23 mouse cellular contexts compared by ENCODE assay signal in the genomic region with DNA sequence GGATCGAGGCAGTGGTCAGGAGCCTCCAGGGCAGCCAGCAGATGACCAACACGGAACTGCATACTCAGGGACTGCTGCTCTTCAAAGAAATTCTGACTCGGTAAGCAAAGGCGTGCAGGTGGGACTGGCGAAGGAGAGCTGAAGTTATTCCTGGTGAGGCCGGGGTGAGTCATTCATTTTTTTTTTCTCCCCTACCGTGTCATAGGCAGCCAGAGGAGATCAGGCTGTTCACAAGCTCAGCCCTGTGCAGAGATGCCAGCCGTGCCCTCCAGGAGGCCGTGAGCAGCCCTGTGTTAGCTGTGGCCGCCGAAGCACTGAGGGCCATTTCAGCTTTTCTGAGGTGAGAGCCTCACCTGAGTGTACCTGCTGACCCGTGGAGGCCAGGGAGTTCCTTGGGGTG. TPM values are rescaled to one million over a fixed set of nuclear protein-coding genes. Genes with fewer than 3 reads are reported as not detected.
DNase-seq lines count a peak whose midpoint lies in the region; ATAC-seq and TF ChIP-seq lines count a peak whose summit lies in the region.
"Had no signal": no experiment of that assay in that cellular context is flagged by ENCODE, and none has a peak within 500 bp of the region (broad histone marks: within the 10 kb centered on the region; RNA-seq: fewer than 3 reads in every experiment).

No protein-coding gene starts in this region.

- 0 out of 2 replicates have a peak overlapping the region, but pooled peaks have one; percentile 21 for H3K4me3 ChIP-seq in left cerebral cortex, adult 2 months
- H3K4me3 ChIP-seq: heart, embryonic 10.5 days; hindbrain, embryonic 12.5 days; limb, embryonic 13.5 days; liver, embryonic 13.5 days; stomach, embryonic 15.5 days had no signal

- H3K27ac ChIP-seq in left cerebral cortex, adult 2 months, result peak overlapping the region; percentile 94
- H3K27ac ChIP-seq: heart, embryonic 10.5 days; hindbrain, embryonic 12.5 days; kidney, postnatal 0 days; limb, embryonic 13.5 days; liver, embryonic 13.5 days; stomach, embryonic 15.5 days had no signal

- intact Hi-C loops in left cerebral cortex, adult 2 months (cut with DNase I), result loop anchor here (1.0 to 2.0 kb wide), 2 partner anchors 21 to 53 kb away; no protein-coding TSS in a partner anchor
- intact Hi-C loops in heart, postnatal 25 days (cut with DNase I), result no loop called here

- DNase-seq in frontal cortex, postnatal 10 days (ENCODE audit: low spot score in 2 of 2), result no peak
- DNase-seq in left cerebral cortex, adult 2 months (ENCODE audit: extremely low spot score in 1 of 2, low spot score in 2 of 2), result peak; percentile 33 to 52
- DNase-seq in left cerebral cortex, adult 11 months (ENCODE audit: low spot score), result no peak
- peak; percentile 39 for DNase-seq in 3134 (ENCODE audit: extremely low read depth, insufficient read length, low spot score)
- peak; percentile 17 for DNase-seq in adrenal gland, postnatal 25 days
- DNase-seq in embryo, embryonic 10.5 days (ENCODE audit: low spot score), result no peak
- no peak for DNase-seq in heart, postnatal 25 days (ENCODE audit: low spot score)
- DNase-seq: cerebellum, adult 9-10 months; gastrocnemius, postnatal 36 days; heart, postnatal 10 days; kidney, adult 18-20 months; liver, embryonic 13.5 days; lung, embryonic 14.5 days; lung, postnatal 4 days had no signal

- peak; percentile 54 for ATAC-seq in frontal cortex, adult (ENCODE audit: low TSS enrichment)
- ATAC-seq: forebrain, embryonic 16.5 days had no signal

- TF ChIP-seq CTCF in left cerebral cortex, adult 2 months (IDR thresholded peaks at IDR 0.05), result peak; percentile 18

RNA-seq across cellular contexts. Expression of gene Mei1, which starts 16.3 kb away (rescaled TPM):
- total RNA-seq in left cerebral cortex, adult 2 months (2021), result 1 to 10 TPM; 4.0 to 4.5 TPM
- total RNA-seq in adrenal gland, postnatal 25 days (2021), result 2.8 and 4.3 TPM in 2 replicates
- not detected for total RNA-seq in heart, postnatal 25 days (2021)
- total RNA-seq: heart, postnatal 10 days had no signal

RNA-seq across cellular contexts. Expression of gene 4930407I10Rik, which starts 27.2 kb away (rescaled TPM):
- total RNA-seq in left cerebral cortex, adult 2 months (2021), result not detected
- total RNA-seq in adrenal gland, postnatal 25 days (2021), result not detected in 2 replicates
- total RNA-seq in heart, postnatal 25 days (2021), result not detected
- total RNA-seq: gastrocnemius, postnatal 36 days; heart, postnatal 10 days; layer of hippocampus, adult 18-20 months; left cerebral cortex, adult 8-10 months had no signal

RNA-seq across cellular contexts. Expression of gene Snu13, which starts 38.7 kb away (rescaled TPM):
- total RNA-seq in left cerebral cortex, adult 2 months (2021), result 100 to 1,000 TPM; 110 to 113 TPM
- 83.1 and 99.8 TPM in 2 replicates for total RNA-seq in adrenal gland, postnatal 25 days (2021)
- 10 to 100 TPM; 48.2 to 52.5 TPM for total RNA-seq in heart, postnatal 25 days (2021)

RNA-seq across cellular contexts. Expression of gene Ccdc134, which starts 41.6 kb away (rescaled TPM):
- 10 to 100 TPM; 11.2 to 18.3 TPM for total RNA-seq in left cerebral cortex, adult 2 months (2021)
- 11.2 and 11.3 TPM in 2 replicates for total RNA-seq in adrenal gland, postnatal 25 days (2021)
- 1 to 10 TPM; 4.4 to 6.4 TPM for total RNA-seq in heart, postnatal 25 days (2021)

RNA-seq across cellular contexts. Expression of gene Desi1, which starts 52.5 kb away (rescaled TPM):
- total RNA-seq in left cerebral cortex, adult 2 months (2021), result 10 to 100 TPM; 88.0 to 95.6 TPM
- total RNA-seq in adrenal gland, postnatal 25 days (2021), result 80.3 and 81.7 TPM in 2 replicates
- 10 to 100 TPM; 24.4 to 25.9 TPM for total RNA-seq in heart, postnatal 25 days (2021)

Comparison
In these comparisons a context has a peak if more than half of its experiments do, and no peak if none do; other contexts are left out.
1. DNase-seq: peak in left cerebral cortex, adult 2 months (2 of 2), 3134 (single experiment) and adrenal gland, postnatal 25 days (single experiment); none in frontal cortex, postnatal 10 days (0 of 2), left cerebral cortex, adult 11 months (single experiment), embryo, embryonic 10.5 days (single experiment) and heart, postnatal 25 days (single experiment).